Mouse (Mus musculus) heart, embryonic 12.5 days (tissue): ENCODE results near the gene Pabpc4. TPM values are rescaled to one million over a fixed set of nuclear protein-coding genes. Genes with fewer than 3 reads are reported as not detected.
A peak's percentile ranks its signal among the peaks of the same experiment; 100 is the strongest.
"Not testable (repeated sequence)": the region's sequence is repeated elsewhere in the genome, so short reads cannot be mapped to it uniquely, and the experiment has no call there.

Source experiments
- ATAC-seq: fragments of 200-750 bp; cut with Nextera tagmentation; 2 replicates; pipeline ENCODE4 v1.8.0; 2017; ENCODE audit warnings: moderate TSS enrichment, moderate library complexity; ENCODE audit not compliant: insufficient number of reproducible peaks, low FRiP score
- H3K27ac ChIP-seq: fragments of 300-500 bp; sonication (generic); 2 replicates; pipeline ENCODE4 v1.5.1; 2016; ENCODE audit warnings: mild to moderate bottlenecking, moderate library complexity; ENCODE audit not compliant: poor library complexity, severe bottlenecking
- H3K27me3 ChIP-seq: fragments of 300-500 bp; sonication (generic); replicated peaks from 2 replicates; pipeline ENCODE4 v1.6.1; 2016; ENCODE audit warnings: mild to moderate bottlenecking, moderate library complexity
- H3K36me3 ChIP-seq: fragments of 300-500 bp; sonication (generic); 2 replicates; pipeline ENCODE4 v1.6.1; 2016; ENCODE audit warnings: mild to moderate bottlenecking, moderate library complexity
- H3K4me1 ChIP-seq: fragments of 300-500 bp; sonication (generic); replicated peaks from 2 replicates; pipeline ENCODE4 v1.6.1; 2016; ENCODE audit warnings: mild to moderate bottlenecking
- H3K4me2 ChIP-seq: fragments of 300-500 bp; sonication (generic); 2 replicates; pipeline ENCODE4 v1.6.1; 2016; ENCODE audit warnings: mild to moderate bottlenecking, moderate library complexity
- H3K4me3 ChIP-seq: fragments of 300-500 bp; sonication (generic); 2 replicates; pipeline ENCODE4 v1.5.1; 2016; ENCODE audit warnings: mild to moderate bottlenecking
- H3K9ac ChIP-seq: fragments of 300-500 bp; sonication (generic); 2 replicates; pipeline ENCODE4 v1.6.1; 2016; ENCODE audit warnings: mild to moderate bottlenecking, moderate library complexity
- H3K9me3 ChIP-seq: fragments of 300-500 bp; sonication (generic); replicated peaks from 2 replicates; pipeline ENCODE4 v1.6.1; 2016; ENCODE audit warnings: mild to moderate bottlenecking, moderate library complexity
- WGBS: fragments of 180-500 bp; shearing (Covaris S2); methylation state at CpG from one replicate; pipeline ENCODE4 v1.1.7; 2016; 5-methylcytosine and 5-hydroxymethylcytosine counted together
- polyA plus RNA-seq: library from polyadenylated mRNA; unstranded; fragments of >200 nt; fragmentation: Nextera tagmentation; extraction: Ambion mirVana; gene quantifications from 2 replicates; pipeline ENCODE4 v1.2.1, GENCODE M21; 2016

Pabpc4 gene
- polyA plus RNA-seq, 1 experiment from 2014 or later: 62.7 TPM

DNA sequence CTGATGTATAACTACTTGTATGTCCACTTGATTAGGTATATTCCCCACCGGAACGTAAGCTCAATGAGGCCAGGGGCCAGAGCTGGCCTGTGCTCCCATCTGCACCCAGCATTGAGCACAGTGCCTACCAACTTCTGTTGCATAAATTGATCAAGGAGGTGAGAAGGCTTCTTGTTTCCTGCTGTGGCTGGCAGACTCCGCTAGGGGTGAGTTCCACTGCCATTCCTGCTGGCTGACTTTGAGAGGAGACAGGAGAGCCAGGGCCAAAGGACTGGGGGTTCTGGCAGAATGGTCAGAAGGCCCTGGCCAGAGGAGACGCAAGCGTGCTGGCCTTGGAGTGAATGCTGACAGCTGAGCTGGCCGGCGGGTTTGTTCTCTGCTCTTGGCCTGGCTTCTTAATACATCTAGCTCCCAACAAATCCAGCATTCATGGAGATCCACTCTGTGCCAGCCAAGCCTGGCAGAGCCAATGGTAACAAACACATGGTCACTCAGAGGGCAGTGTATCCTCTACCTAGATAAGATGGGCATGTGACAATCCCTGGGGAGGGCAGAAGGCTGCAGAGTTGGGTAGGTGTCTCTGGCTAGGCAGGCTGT is 13.1 kb upstream of the Pabpc4 start:
- Histone ChIP-seq H3K27ac (peak overlapping the region; percentile 43; the same call in 1 of the 2 replicates), H3K9me3 (no peaks in the 10 kb centered on the region), H3K9ac (no peak overlapping the region), H3K4me3 (no peak overlapping the region), H3K27me3 (no peaks in the 10 kb centered on the region), H3K4me2 (no peak overlapping the region), H3K4me1 (peaks cover 55% of the 10 kb centered on the region), H3K36me3 (0 out of 2 replicates have a peak, but pooled peaks cover 2% of the 10 kb centered on the region)
- ATAC-seq: no peak
- 66% methylated on average over 7 of the region's 7 CpGs for WGBS

DNA sequence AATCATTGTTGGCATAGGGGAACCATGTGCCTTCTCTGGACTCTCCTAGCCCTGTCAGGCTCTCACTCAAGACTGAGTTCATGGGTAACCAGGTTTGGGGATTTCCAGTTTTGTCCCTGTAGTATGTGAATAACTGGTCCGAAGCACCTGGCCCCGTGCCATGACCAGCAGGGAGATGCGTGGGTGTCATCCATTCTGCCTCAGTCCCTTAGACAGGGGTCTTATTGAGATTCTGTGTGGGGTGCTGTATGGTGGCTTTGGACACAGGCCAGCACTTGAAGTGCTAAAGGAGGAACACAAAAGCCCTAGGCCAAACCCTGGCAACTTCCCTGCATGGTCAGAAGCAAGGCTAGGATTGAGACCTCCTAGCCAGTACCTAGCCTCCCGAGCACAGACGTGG is 9.9 kb upstream of the Pabpc4 start:
- peaks cover 38% of the 10 kb centered on the region for H3K4me1 ChIP-seq
- no peaks in the 10 kb centered on the region for H3K36me3 ChIP-seq
- no peak overlapping the region for H3K27ac ChIP-seq
- H3K4me3 ChIP-seq: no peak overlapping the region
- ATAC-seq: no peak
- no peaks in the 10 kb centered on the region for H3K27me3 ChIP-seq
- H3K9ac ChIP-seq: no peak overlapping the region
- 71% methylated on average over 5 of the region's 5 CpGs for WGBS
- no peak overlapping the region for H3K4me2 ChIP-seq
- H3K9me3 ChIP-seq: no peaks in the 10 kb centered on the region

DNA sequence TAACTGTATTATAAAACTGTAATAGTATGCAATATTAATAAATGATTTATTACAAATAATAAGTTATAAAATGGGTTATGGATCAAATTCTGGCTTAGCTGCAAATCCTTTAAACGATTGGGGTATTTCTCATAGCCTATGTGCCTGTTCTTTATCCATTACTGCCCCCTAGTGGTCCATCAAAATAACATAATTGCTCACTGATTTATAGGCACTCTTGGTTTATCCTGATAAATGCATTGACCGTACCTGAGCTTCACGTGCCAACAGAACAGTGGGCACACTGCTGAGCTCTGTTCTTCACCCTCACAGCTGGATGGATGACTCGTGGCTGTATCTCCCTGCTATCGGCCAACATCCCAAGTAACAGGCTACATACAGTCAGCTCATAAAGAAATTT is 7.5 kb upstream of the Pabpc4 start:
- no peaks in the 10 kb centered on the region for H3K9me3 ChIP-seq
- H3K4me1 ChIP-seq: peaks cover 18% of the 10 kb centered on the region
- WGBS: 21% methylated on average over 5 of the region's 5 CpGs
- H3K4me2 ChIP-seq: no peak overlapping the region
- H3K9ac ChIP-seq: no peak overlapping the region
- ATAC-seq: no peak
- no peaks in the 10 kb centered on the region for H3K27me3 ChIP-seq
- no peak overlapping the region for H3K4me3 ChIP-seq
- no peaks in the 10 kb centered on the region for H3K36me3 ChIP-seq
- no peak overlapping the region for H3K27ac ChIP-seq

DNA sequence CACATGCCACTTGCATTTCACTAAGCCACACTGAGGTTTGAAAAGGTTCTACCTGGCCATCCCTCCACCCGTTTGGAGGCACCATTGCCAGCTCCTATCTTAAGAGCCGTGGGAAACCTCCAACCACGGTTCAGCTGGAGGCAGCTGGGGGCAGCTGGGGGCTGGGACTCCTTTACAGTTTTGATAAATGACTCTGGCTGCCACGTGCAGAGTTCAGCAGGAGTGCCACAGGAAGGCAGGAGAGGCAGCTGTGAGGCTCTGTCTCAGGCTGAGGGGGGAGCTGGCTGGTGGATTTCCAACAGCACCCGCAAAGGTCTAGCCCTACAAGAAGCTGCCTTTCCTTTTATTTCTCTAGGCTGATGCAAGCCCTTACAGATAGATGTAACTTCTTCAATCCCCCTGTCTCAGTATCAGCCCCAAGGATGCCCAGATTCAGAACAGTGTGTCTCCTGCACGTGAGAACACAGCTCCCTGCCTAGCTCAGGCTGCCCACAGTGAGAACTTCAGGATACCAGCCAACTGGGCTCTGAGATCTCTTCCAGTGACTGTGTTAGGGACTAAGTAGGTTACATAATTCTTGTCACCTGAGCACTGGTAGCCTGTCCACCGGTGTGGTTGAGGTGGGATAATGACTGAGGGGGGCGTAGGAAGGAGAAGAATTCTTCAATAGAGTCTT is 1.9 kb upstream of the Pabpc4 start:
- Histone ChIP-seq H3K9ac (0 out of 2 replicates have a peak overlapping the region, but pooled peaks have one; percentile 44), H3K27ac (no peak overlapping the region), H3K36me3 (no peaks in the 10 kb centered on the region), H3K4me2 (peak overlapping the region; percentile 21; the same call in 1 of the 2 replicates), H3K27me3 (no peaks in the 10 kb centered on the region), H3K4me1 (peaks cover 16% of the 10 kb centered on the region), H3K4me3 (no peak overlapping the region), H3K9me3 (no peaks in the 10 kb centered on the region)
- 29% methylated on average over 8 of the region's 8 CpGs for WGBS
- peak; percentile 50; the same call in 1 of the 2 replicates for ATAC-seq

DNA sequence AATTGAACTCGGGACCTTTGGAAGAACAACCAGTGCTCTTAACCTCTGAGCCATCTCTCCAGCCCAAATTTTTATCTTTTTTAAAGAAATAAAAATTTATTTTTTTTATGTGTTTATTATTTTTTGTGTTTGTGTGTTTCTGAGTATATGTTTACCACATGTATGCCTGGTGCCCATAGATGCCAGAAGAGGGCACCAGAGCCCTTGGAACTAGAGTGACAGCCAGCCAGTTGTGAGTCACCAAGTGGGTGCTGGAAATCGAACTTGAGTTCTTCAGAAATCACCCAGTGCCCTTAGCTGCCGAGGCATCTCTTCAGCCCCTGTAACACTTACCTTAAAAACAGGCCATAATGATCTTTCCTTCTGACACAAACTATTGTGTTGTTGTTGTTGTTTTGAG is 8.9 kb downstream of the Pabpc4 start:
- no peaks in the 10 kb centered on the region for H3K4me1 ChIP-seq
- no peak for ATAC-seq
- WGBS: 82% methylated on average over 3 of the region's 3 CpGs
- no peak overlapping the region for H3K4me2 ChIP-seq
- no peaks in the 10 kb centered on the region; the same call in 1 of the 2 replicates for H3K27me3 ChIP-seq
- H3K9me3 ChIP-seq: no peaks in the 10 kb centered on the region
- no peak overlapping the region for H3K4me3 ChIP-seq
- H3K27ac ChIP-seq: no peak overlapping the region
- H3K36me3 ChIP-seq: no peaks in the 10 kb centered on the region
- H3K9ac ChIP-seq: no peak overlapping the region

DNA sequence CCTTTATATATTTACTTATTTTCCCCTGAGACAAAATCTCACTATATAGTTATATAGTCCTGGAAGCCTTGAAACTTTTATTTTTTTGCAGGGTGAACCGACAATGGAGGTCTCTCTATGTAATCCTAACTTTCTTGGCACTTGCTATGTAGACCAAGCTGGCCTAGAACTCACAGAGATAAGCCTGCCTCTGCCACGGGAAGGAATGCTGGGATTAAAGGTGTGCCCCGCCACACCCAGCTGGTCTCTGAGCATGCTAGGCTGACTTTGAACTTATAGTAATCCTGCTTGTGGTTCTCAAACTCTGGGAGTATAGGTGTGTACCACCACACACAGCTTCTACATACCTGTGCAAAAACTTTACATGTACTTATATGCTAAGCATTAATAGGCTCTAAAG is 18.0 kb downstream of the Pabpc4 start:
- no peak overlapping the region for H3K4me2 ChIP-seq
- WGBS: 50% methylated on average over 3 of the region's 3 CpGs
- no peaks in the 10 kb centered on the region for H3K9me3 ChIP-seq
- no peaks in the 10 kb centered on the region for H3K27me3 ChIP-seq
- H3K27ac ChIP-seq: no peak overlapping the region
- ATAC-seq: no peak
- no peaks in the 10 kb centered on the region; the same call in 1 of the 2 replicates for H3K36me3 ChIP-seq
- H3K4me1 ChIP-seq: peaks cover 14% of the 10 kb centered on the region
- no peak overlapping the region for H3K9ac ChIP-seq
- H3K4me3 ChIP-seq: no peak overlapping the region

DNA sequence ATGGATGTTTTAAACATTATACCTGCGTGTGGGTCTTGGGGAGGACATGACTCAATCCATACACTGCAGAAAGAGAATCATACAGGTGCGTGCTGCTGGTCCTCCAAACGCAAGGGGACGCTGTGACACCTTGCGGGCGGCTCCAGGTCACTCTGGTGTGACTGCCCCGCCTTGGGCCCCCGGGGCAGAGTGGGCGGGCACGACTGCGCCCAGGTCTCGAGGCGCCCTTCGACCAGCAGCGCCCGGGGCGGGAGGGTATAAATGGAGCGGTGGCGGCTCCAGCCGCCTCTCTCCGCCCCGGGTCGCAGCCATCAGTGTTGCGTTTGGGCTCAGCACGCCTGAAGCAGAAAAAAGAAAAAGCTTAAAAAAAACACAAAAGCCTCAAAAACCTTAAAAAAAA is 20.3 kb downstream of the Pabpc4 start:
- H3K4me1 ChIP-seq: peaks cover 37% of the 10 kb centered on the region
- H3K27me3 ChIP-seq: no peaks in the 10 kb centered on the region
- under 1% methylated on average over 25 of the region's 25 CpGs for WGBS
- peak overlapping the region; percentile 60; the same call in 1 of the 2 replicates for H3K27ac ChIP-seq
- peak overlapping the region; percentile 64 for H3K9ac ChIP-seq
- no peaks in the 10 kb centered on the region for H3K9me3 ChIP-seq
- peak overlapping the region; percentile 66 for H3K4me3 ChIP-seq
- peak overlapping the region; percentile 46 for H3K4me2 ChIP-seq
- peaks cover 19% of the 10 kb centered on the region for H3K36me3 ChIP-seq
- peak; percentile 94 for ATAC-seq

DNA sequence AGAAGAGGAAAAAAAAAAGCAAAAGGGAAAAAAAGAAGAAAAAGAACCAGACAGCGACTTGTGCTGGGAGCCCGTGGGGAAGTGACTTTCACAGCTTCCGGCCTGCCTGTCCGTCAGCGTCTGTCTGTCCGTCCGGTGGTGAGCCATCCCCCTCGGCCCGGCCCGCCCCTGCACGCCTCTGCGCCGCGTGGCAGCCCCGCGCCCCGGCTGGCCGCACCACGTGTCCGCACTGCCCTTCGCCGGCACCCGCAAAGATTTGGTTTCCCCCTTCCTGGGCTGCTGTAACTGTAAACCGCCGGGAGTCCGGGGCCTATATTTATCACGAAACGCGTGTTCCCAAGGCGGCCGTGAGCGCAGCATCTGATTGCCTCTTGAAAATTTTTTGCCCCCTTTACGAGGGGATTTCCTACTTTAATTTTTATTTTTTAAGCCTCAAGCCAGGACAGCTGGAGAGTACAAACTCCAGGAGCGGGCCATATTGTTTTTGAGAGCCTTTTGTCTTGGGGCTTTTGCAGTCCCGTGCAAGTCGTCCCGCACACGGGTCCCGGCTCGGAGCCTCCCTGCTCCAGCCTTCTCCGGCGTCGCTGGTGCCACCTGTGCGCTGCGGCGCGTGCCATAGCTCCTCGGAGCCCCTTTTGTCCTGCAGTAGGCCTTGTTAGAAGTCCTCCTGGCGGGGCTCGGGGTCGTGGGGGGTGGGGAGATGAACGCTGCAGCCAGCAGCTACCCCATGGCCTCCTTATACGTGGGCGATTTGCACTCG is 20.9 kb downstream of the Pabpc4 start:
- H3K27me3 ChIP-seq, H3K9me3 ChIP-seq: not testable (repeated sequence)
- peak overlapping the region; percentile 97 for H3K4me2 ChIP-seq
- H3K27ac ChIP-seq: peak overlapping the region; percentile 88
- peak overlapping the region; percentile 66 for H3K4me3 ChIP-seq
- WGBS: under 1% methylated on average over 50 of the region's 55 CpGs
- H3K9ac ChIP-seq: peak overlapping the region; percentile 75
- H3K36me3 ChIP-seq: peaks cover 25% of the 10 kb centered on the region
- ATAC-seq: peak; percentile 67
- peaks cover 39% of the 10 kb centered on the region for H3K4me1 ChIP-seq

DNA sequence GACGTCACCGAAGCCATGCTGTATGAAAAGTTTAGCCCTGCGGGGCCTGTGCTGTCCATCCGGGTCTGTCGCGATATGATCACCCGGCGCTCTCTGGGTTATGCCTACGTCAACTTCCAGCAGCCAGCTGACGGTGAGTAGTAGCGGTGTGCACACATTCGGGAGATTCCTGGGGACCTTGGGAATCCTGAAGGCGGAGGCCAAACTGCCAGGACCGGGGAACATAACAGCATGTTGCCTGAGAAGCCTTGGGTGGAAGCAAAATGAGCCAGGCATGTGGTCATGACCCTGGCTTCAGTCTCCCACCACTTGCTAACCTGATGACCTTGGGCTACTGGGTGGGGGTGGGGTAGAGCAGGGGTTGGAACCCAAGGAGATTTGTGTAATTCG is 21.5 kb downstream of the Pabpc4 start:
- not testable (repeated sequence) for ATAC-seq, H3K27me3 ChIP-seq, H3K9me3 ChIP-seq
- H3K36me3 ChIP-seq: peaks cover 31% of the 10 kb centered on the region
- peaks cover 39% of the 10 kb centered on the region for H3K4me1 ChIP-seq
- H3K4me2 ChIP-seq: peak overlapping the region; percentile 97
- peak overlapping the region; percentile 75 for H3K9ac ChIP-seq
- peak overlapping the region; percentile 66 for H3K4me3 ChIP-seq
- 2% methylated on average over 15 of the region's 15 CpGs for WGBS
- H3K27ac ChIP-seq: peak overlapping the region; percentile 88

DNA sequence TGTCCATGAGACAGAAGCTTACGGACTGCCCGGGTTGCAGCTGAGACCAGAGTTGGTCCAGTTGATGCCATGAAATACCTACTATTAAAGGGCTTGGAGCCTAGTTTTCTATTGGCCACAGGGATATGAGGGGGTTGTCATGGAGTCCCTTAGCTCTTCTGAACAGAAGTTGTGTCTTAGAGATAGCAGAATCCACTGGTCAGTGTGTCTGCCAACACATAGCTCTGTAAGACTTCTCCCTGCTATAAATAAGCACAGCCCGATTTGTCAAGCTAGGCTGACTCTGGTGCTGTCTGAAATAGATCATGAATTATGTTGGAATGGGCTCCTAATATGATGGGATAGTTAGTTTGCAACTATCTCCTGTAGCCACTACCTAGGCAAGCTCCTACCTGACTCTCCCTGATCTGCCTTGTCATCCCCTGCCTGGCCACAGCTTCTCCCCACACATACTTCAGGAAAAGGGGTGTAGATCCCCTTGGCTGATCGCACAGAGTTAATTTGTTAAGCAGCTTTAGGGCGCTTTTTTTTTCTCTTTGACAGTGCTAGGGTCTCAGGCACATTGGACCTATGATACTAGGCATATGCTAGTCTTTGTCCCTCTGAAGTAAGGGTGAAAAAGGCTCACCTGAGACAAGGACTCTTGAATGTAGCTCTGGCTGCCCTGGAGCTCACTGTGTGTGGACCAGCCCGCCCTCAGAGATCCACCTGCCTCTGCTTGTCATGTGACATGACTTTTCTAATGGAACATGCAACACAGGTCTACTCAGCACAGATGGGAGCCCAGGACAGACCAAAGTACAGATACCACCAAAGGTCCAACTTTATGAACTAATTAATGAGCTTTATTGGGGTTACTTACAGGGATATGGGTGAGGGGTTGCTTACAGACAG is 22.8 kb downstream of the Pabpc4 start:
- Histone ChIP-seq H3K9me3 (no peaks in the 10 kb centered on the region), H3K9ac (peak overlapping the region; percentile 75), H3K27me3 (no peaks in the 10 kb centered on the region), H3K36me3 (peaks cover 44% of the 10 kb centered on the region), H3K4me1 (peaks cover 39% of the 10 kb centered on the region), H3K4me3 (peak overlapping the region; percentile 66), H3K4me2 (peak overlapping the region; percentile 97), H3K27ac (peak overlapping the region; percentile 88)
- peak; percentile 31; the same call in 1 of the 2 replicates for ATAC-seq
- 53% methylated on average over 6 of the region's 6 CpGs for WGBS
